Mouse (Mus musculus): ENCODE measurements at regions not wholly inside any gene's neighbourhood (a gene's known extent, or its start where the extent isn't known, plus 50 kb on each side); places are given as distances from the start of the nearest gene placed in this dataset.

- no peak for TF ChIP-seq MAX (IDR thresholded peaks at IDR 0.05; ENCODE audit: low read depth)
- TF ChIP-seq REST (IDR thresholded peaks at IDR 0.05; ENCODE audit: insufficient read depth, insufficient read length) = no peak
- TF ChIP-seq SRF (IDR thresholded peaks at IDR 0.05; ENCODE audit: control insufficient read depth, insufficient read length, low read depth) = no peak
- no peak for TF ChIP-seq TCF12 (IDR thresholded peaks at IDR 0.05; ENCODE audit: insufficient read depth, poor library complexity, severe bottlenecking)
- no peak for TF ChIP-seq TCF3 (IDR thresholded peaks at IDR 0.05; ENCODE audit: insufficient read length, low read depth)
- no peak for TF ChIP-seq MYOD1 (IDR thresholded peaks at IDR 0.05; ENCODE audit: control insufficient read depth in 1 of 3, insufficient read length in 2 of 3, low read depth in 2 of 3)
- no peak for TF ChIP-seq USF1 (IDR thresholded peaks at IDR 0.05; ENCODE audit: low read depth)
- no peak for TF ChIP-seq POLR2A (IDR thresholded peaks at IDR 0.05; ENCODE audit: insufficient read length, low read depth)
- no peak for TF ChIP-seq POLR2AphosphoS2 (IDR thresholded peaks at IDR 0.05; ENCODE audit: insufficient read length, low read depth)
- no peak for TF ChIP-seq MYOG (IDR thresholded peaks at IDR 0.05; ENCODE audit: control insufficient read depth in 1 of 3, insufficient read depth in 1 of 3, insufficient read length in 2 of 3, low read depth in 2 of 3)
- no peak for TF ChIP-seq CEBPB (IDR thresholded peaks at IDR 0.05; ENCODE audit: insufficient read depth, poor library complexity, severe bottlenecking)
- no peak for TF ChIP-seq E2F4 (IDR thresholded peaks at IDR 0.05; ENCODE audit: insufficient read depth)
- Histone ChIP-seq H3K4me2 (ENCODE audit: low read depth) (no peak overlapping the region), H3K27me3 (ENCODE audit: control insufficient read depth, insufficient read depth, insufficient read length) (peaks cover 4% of the 10 kb centered on the region), H3K79me2 (ENCODE audit: control insufficient read depth, insufficient read depth) (no peaks in the 10 kb centered on the region), H3K36me3 (ENCODE audit: control insufficient read depth, insufficient read depth) (no peaks in the 10 kb centered on the region), H3ac (ENCODE audit: control insufficient read depth, insufficient read length) (no peak overlapping the region), H3K4me3 (no peak overlapping the region)
Measured at GRCm38 (mm10) chr15:61183751-61184596, 261.2 kb upstream of the A1bg start.

- Histone ChIP-seq H3K4me3 (no peak overlapping the region), H3K27me3 (ENCODE audit: control insufficient read depth, insufficient read depth, insufficient read length) (peaks cover 4% of the 10 kb centered on the region), H3ac (ENCODE audit: control insufficient read depth, insufficient read length) (no peak overlapping the region), H3K36me3 (ENCODE audit: control insufficient read depth, insufficient read depth) (no peaks in the 10 kb centered on the region), H3K79me2 (ENCODE audit: control insufficient read depth, insufficient read depth) (no peaks in the 10 kb centered on the region), H3K4me2 (ENCODE audit: low read depth) (no peak overlapping the region)
- TF ChIP-seq POLR2AphosphoS2 (IDR thresholded peaks at IDR 0.05; ENCODE audit: insufficient read length, low read depth) (no peak), MAX (IDR thresholded peaks at IDR 0.05; ENCODE audit: low read depth) (no peak), USF1 (IDR thresholded peaks at IDR 0.05; ENCODE audit: low read depth) (no peak), E2F4 (IDR thresholded peaks at IDR 0.05; ENCODE audit: insufficient read depth) (no peak), MYOG (IDR thresholded peaks at IDR 0.05; ENCODE audit: control insufficient read depth in 1 of 3, insufficient read depth in 1 of 3, insufficient read length in 2 of 3, low read depth in 2 of 3) (no peak), SRF (IDR thresholded peaks at IDR 0.05; ENCODE audit: control insufficient read depth, insufficient read length, low read depth) (no peak), MYOD1 (IDR thresholded peaks at IDR 0.05; ENCODE audit: control insufficient read depth in 1 of 3, insufficient read length in 2 of 3, low read depth in 2 of 3) (no peak), REST (IDR thresholded peaks at IDR 0.05; ENCODE audit: insufficient read depth, insufficient read length) (no peak), POLR2A (IDR thresholded peaks at IDR 0.05; ENCODE audit: insufficient read length, low read depth) (no peak), TCF3 (IDR thresholded peaks at IDR 0.05; ENCODE audit: insufficient read length, low read depth) (no peak), TCF12 (IDR thresholded peaks at IDR 0.05; ENCODE audit: insufficient read depth, poor library complexity, severe bottlenecking) (no peak), CEBPB (IDR thresholded peaks at IDR 0.05; ENCODE audit: insufficient read depth, poor library complexity, severe bottlenecking) (no peak)
Measured at GRCm38 (mm10) chr15:61183291-61183690, 260.5 kb upstream of the A1bg start.

- no peaks in the 10 kb centered on the region for H3K79me2 ChIP-seq (ENCODE audit: control insufficient read depth, insufficient read depth)
- TF ChIP-seq CEBPB (IDR thresholded peaks at IDR 0.05; ENCODE audit: insufficient read depth, poor library complexity, severe bottlenecking) (no peak), TCF12 (IDR thresholded peaks at IDR 0.05; ENCODE audit: insufficient read depth, poor library complexity, severe bottlenecking) (no peak), MAX (IDR thresholded peaks at IDR 0.05; ENCODE audit: low read depth) (no peak), SRF (IDR thresholded peaks at IDR 0.05; ENCODE audit: control insufficient read depth, insufficient read length, low read depth) (no peak), MYOG (IDR thresholded peaks at IDR 0.05; ENCODE audit: control insufficient read depth in 1 of 3, insufficient read depth in 1 of 3, insufficient read length in 2 of 3, low read depth in 2 of 3) (no peak), E2F4 (IDR thresholded peaks at IDR 0.05; ENCODE audit: insufficient read depth) (no peak), REST (IDR thresholded peaks at IDR 0.05; ENCODE audit: insufficient read depth, insufficient read length) (no peak), USF1 (IDR thresholded peaks at IDR 0.05; ENCODE audit: low read depth) (no peak), POLR2A (IDR thresholded peaks at IDR 0.05; ENCODE audit: insufficient read length, low read depth) (no peak), TCF3 (IDR thresholded peaks at IDR 0.05; ENCODE audit: insufficient read length, low read depth) (no peak), MYOD1 (IDR thresholded peaks at IDR 0.05; ENCODE audit: control insufficient read depth in 1 of 3, insufficient read length in 2 of 3, low read depth in 2 of 3) (no peak), POLR2AphosphoS2 (IDR thresholded peaks at IDR 0.05; ENCODE audit: insufficient read length, low read depth) (no peak)
- no peak overlapping the region for H3ac ChIP-seq (ENCODE audit: control insufficient read depth, insufficient read length)
- H3K27me3 ChIP-seq (ENCODE audit: control insufficient read depth, insufficient read depth, insufficient read length) = no peaks in the 10 kb centered on the region
- no peak overlapping the region for H3K4me3 ChIP-seq
- no peaks in the 10 kb centered on the region for H3K36me3 ChIP-seq (ENCODE audit: control insufficient read depth, insufficient read depth)
- H3K4me2 ChIP-seq (ENCODE audit: low read depth) = no peak overlapping the region
Measured at GRCm38 (mm10) chr15:61168842-61169416, 246.1 kb upstream of the A1bg start.

GRCm38 (mm10) chr15:61165050-61165449, 242.2 kb upstream of the A1bg start:
- H3ac ChIP-seq (ENCODE audit: control insufficient read depth, insufficient read length) = no peak overlapping the region
- TF ChIP-seq CEBPB (IDR thresholded peaks at IDR 0.05; ENCODE audit: insufficient read depth, poor library complexity, severe bottlenecking) (no peak), MAX (IDR thresholded peaks at IDR 0.05; ENCODE audit: low read depth) (no peak), POLR2AphosphoS2 (IDR thresholded peaks at IDR 0.05; ENCODE audit: insufficient read length, low read depth) (no peak), REST (IDR thresholded peaks at IDR 0.05; ENCODE audit: insufficient read depth, insufficient read length) (no peak), TCF3 (IDR thresholded peaks at IDR 0.05; ENCODE audit: insufficient read length, low read depth) (no peak), MYOD1 (IDR thresholded peaks at IDR 0.05; ENCODE audit: control insufficient read depth in 1 of 3, insufficient read length in 2 of 3, low read depth in 2 of 3) (no peak), MYOG (IDR thresholded peaks at IDR 0.05; ENCODE audit: control insufficient read depth in 1 of 3, insufficient read depth in 1 of 3, insufficient read length in 2 of 3, low read depth in 2 of 3) (no peak), E2F4 (IDR thresholded peaks at IDR 0.05; ENCODE audit: insufficient read depth) (no peak), POLR2A (IDR thresholded peaks at IDR 0.05; ENCODE audit: insufficient read length, low read depth) (no peak), TCF12 (IDR thresholded peaks at IDR 0.05; ENCODE audit: insufficient read depth, poor library complexity, severe bottlenecking) (no peak), SRF (IDR thresholded peaks at IDR 0.05; ENCODE audit: control insufficient read depth, insufficient read length, low read depth) (no peak), USF1 (IDR thresholded peaks at IDR 0.05; ENCODE audit: low read depth) (no peak)

More at GRCm38 (mm10) chr15:61165050-61165449, 242.2 kb upstream of the A1bg start:
- Histone ChIP-seq H3K4me3 (no peak overlapping the region), H3K27me3 (ENCODE audit: control insufficient read depth, insufficient read depth, insufficient read length) (no peaks in the 10 kb centered on the region), H3K36me3 (ENCODE audit: control insufficient read depth, insufficient read depth) (no peaks in the 10 kb centered on the region), H3K4me2 (ENCODE audit: low read depth) (no peak overlapping the region), H3K79me2 (ENCODE audit: control insufficient read depth, insufficient read depth) (no peaks in the 10 kb centered on the region)

Measured in myocyte (in vitro differentiated cells).